Mouse (Mus musculus) frontal cortex, postnatal 14 days (tissue): ENCODE measurements around the gene Thbs4.
"Not testable (repeated sequence)": the region's sequence is repeated elsewhere in the genome, so short reads cannot be mapped to it uniquely, and the experiment has no call there.

ENCODE experiments used
- DNase-seq, 2 experiments: peaks; one replicate each; pipeline ENCODE4 v3.0.0; 2022; ENCODE audit warnings: low spot score in 2 of 2

The Thbs4 gene

DNA sequence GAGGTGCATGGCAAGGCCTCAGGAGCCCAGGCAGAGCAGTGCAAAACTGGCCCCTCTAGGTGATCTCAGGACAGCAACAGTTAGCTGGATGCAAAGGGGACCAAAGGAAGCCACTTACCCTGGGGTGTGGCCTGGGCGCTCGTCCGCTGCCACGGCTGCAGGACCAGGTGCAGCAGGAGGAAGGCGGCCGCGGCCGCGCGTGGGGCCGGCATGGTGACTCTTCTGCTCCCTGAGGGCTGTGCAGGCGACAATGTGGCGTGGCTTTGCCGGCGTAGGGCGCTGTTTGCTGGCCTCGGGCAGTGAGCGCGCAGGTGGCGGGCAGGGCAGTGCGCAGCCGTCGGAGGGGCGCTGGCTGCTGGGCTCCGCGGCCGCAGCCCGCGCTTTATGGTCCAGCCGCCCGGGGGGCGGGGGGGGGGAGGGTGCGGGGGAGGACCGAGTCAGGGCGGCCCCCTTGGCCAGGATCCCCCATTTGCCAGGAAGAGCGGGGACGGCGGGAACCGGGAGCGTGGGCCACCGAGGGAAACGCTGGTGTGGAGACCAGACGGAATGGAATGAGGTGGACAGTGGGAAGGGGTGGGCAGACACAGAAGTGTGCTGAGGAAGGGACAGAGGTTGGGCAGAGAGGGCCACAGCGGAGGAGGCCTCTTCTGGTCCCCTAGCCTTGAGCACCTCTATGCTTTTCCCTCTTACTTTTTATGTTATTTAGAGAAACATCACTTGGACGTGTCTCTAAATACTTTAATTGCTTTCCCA lies at the start of gene Thbs4:
TSS of gene Thbs4 (minus strand) at position 357 of the 753 bp plus-strand sequence.
- no peak for DNase-seq

DNA sequence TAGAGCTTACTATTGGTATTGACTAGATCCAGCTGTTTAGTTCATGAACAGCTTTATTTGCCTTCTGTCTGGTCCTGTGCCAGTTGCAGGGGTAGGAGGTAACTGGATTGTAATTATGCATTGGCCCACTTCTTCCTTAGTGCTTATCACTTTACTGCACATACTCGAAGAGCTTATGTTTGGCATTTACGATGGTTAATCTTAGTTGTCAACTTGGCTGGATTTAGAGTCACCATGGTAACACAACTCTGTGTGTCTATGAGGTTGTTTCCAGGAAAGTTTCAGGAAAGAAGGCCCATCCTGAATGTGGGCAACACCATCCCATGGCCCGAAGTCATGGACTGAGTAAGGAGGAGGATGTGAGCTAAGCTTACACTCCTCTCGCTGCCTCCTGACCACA lies 38.5 kb upstream of the Thbs4 start:
- no peak for DNase-seq

- DNase-seq = no peak
Observed at GRCm38 (mm10) chr13:92828820-92829219, 34.2 kb upstream of the Thbs4 start.

- no peak for DNase-seq
Observed at GRCm38 (mm10) chr13:92817357-92817756, 22.7 kb upstream of the Thbs4 start.

- no peak for DNase-seq
Observed at GRCm38 (mm10) chr13:92816329-92816728, 21.7 kb upstream of the Thbs4 start.

DNA sequence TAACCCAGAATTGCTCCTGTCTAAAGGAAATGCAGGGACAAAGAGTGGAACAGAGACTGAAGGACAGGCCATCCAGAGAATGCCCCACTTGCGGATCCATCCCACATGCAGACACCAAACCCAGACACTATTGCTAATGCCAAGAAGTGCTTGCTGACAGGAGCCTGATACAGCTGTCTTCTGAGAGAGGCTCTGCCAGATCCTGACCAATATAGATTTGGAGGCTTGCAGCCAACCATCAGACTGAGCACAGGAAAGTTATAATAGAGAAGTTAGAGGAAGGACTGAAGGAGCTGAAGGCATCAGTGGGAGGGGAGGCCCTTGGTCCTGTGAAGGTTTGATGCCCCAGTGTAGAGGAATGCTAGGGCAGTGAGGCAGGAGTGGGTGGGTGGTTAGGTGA lies 16.0 kb upstream of the Thbs4 start:
- DNase-seq = not testable (repeated sequence)

DNA sequence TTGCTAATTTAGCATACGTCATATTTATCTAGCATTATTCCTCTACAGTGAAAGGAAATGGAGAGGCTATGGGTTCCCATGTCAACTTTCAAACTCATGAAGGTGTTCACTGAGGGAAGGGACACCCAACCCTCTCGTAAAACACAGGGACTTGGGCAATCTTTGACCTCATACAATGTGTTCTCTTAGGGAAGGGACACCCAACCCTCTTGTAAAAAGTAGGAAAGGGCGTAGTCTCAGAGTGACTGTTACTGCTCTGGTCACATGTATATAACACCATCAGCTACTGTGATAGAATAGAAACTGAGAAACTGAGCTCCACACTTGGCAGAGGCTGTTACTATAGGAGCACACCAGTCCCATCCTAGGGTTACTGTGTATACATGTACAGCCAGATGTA lies 13.2 kb upstream of the Thbs4 start:
- no peak for DNase-seq

DNA sequence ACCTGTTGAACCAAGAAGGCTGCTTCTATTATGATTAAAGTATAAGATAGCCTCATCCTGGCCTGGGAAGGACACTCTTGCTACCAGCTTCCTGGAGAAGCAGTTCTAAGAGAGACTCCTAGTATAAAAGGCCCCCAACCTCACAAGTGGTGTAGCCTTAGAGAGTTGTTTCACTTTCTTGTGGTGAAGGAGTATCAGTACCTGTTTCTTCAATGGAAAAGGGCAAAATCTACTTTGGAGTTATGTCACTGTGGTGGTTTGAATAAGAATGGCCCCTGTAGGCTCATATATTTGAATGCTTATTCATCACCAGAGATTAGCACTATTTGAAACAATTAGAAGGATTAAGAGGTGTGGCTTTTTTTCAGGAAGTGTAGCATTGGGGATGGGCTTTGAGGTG lies 12.2 kb upstream of the Thbs4 start:
- DNase-seq = no peak

- DNase-seq = no peak
Observed at GRCm38 (mm10) chr13:92799306-92799925, 4.8 kb upstream of the Thbs4 start.

- no peak for DNase-seq
Observed at GRCm38 (mm10) chr13:92798830-92799229, 4.2 kb upstream of the Thbs4 start.

DNA sequence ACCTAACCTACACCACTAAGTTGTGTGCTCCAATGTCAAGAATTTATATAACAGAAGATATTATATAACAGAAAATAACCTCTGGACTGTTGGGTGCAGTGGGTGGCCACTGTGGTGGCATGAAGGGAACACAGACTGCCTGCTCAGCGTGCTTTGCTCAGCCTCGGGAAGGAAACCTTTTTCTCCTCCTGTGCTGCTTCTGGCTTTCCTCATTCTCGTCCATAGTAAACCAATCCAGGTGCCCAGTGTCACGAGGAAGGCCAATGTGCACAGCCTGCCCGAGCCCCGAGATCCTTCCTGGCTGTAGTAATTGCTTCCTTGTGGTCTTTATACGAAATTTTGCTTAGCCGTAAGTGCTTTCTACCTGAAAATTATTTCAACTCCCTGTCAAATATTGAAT lies 982 bp downstream of the Thbs4 start:
- no peak for DNase-seq

DNA sequence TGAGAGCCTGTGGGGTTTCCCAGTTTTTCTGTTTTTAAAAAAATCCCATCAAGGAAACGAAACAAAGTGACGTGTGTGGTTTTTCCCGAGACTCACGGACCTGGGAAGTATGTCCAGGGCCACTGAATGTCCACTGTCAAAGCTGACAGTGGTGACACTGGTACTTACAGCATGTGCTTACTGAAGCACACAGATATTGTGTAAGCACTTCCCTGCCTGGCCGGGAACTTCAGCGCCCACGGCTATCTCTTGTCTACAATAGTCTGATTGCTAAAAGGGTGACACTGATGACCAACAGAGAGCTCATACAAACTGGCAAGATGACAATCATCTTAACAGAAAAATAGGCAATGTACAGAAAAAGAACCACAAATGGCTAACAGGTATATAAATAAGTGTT lies 3.1 kb downstream of the Thbs4 start:
- DNase-seq = no peak

GRCm38 (mm10) chr13:92784311-92784710 lies 10.3 kb downstream of the Thbs4 start:
- DNase-seq = no peak

DNA sequence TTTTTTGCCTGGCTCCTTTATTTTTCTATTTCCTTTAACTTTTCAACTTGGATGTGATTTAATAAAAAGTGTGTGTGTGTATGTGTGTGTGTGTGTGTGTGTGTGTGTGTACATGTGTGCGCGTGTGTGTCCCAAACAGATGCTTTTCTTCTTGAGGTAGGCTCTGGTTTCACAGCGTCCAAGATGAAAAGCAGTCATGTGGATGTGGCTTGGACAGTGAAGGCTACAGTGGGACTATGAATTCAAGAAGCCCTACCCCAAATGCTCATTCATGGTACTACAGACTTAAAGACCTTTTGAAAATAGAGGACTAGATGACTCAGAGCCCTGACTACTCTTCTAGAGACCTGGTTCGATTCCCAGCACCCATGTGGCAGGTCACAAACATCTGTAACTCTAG lies 11.1 kb downstream of the Thbs4 start:
- DNase-seq = no peak

- DNase-seq = no peak
Observed at GRCm38 (mm10) chr13:92780927-92781326, 13.7 kb downstream of the Thbs4 start.

DNA sequence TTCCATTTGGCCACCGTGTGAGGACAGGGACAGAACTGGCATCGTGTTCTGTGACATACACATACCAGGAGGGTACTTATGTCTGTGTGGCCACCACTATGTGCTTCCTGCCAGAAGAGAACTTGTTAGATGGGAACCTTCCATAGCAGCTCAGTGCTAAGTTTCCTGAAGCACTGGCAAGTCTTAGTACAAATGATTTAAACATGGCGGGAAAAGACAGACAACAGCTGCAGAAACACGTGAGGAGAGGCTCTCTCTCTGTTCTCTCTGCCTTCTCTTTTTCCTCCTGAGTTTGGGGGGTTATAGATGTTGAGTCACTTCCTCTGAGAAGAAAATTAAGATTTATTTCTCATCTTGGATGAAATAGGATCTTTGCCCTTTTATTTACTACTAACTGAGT lies 14.5 kb downstream of the Thbs4 start:
- no peak for DNase-seq

GRCm38 (mm10) chr13:92778642-92779041 lies 16.0 kb downstream of the Thbs4 start:
- DNase-seq = no peak

DNA sequence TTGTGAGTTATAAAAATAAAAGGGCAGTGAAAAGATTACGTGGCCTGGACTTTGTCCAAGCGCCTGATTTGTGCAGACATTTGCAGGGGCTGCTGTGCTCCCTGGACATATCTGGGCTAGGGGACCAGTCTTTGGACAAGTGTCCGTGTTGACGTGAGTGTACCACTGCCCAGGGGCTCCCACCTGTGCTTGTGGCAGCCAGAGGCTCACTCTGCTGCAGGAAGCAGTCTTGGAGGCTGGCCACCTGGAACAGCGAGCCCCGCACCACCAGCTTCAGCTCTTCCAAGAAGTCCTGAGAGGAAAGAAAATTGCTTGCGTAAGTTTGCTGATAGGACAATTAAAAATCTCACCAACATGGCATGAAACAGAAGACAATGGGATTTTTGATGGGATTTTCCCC lies 18.7 kb downstream of the Thbs4 start:
- no peak for DNase-seq

GRCm38 (mm10) chr13:92774887-92775286 lies 19.7 kb downstream of the Thbs4 start:
- DNase-seq = no peak

DNA sequence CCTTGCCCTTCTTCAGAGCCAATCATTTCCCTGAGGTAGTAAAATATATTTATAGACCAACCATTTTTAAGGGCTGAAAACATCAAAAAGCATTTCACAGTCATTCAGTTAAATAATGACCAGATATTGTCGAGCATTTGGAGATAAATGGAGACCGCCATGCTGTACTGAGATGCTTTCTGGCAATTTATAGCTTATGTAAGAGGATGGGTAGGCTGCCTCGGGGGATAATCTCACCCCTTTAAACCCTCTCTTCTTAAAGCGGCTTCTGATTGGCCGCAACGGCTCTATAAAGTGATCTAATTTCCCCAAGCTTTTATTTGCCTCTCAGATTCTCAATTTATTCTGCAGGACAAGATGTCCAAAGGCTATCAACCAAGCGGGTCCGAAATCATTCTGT lies 22.1 kb downstream of the Thbs4 start:
- no peak for DNase-seq

DNA sequence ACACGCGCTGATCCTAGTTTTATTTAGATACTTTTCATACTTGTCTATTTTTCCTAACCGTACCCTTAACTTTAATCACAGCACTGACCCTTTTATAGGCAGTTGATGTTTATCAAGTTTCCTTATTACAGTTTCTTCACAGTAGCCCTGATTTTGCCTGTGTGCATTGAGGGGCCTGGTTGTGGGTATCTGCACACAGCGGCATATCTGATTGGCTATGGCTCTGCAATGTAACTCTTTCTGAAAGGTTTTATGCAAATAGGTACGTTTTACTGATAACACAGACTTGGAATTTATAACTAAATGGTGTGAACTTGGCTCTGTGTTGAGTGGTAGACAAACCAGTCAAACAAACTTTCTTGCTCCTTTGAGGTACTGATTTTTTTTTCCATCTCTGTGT lies 23.1 kb downstream of the Thbs4 start:
- no peak for DNase-seq

- no peak for DNase-seq
Observed at GRCm38 (mm10) chr13:92765454-92766242, 29.0 kb downstream of the Thbs4 start.

- DNase-seq = no peak
Observed at GRCm38 (mm10) chr13:92762322-92762721, 32.3 kb downstream of the Thbs4 start.
